Mouse (Mus musculus) kidney, adult 9 months (tissue): ENCODE results near the gene Narfl.

Experiments used
- DNase-seq: peaks from one replicate; pipeline ENCODE4 v3.0.0; 2022

The Narfl gene

GRCm38 (mm10) chr17:25765886-25766285 lies 7.7 kb upstream of the Narfl start:
- no peak for DNase-seq

DNA sequence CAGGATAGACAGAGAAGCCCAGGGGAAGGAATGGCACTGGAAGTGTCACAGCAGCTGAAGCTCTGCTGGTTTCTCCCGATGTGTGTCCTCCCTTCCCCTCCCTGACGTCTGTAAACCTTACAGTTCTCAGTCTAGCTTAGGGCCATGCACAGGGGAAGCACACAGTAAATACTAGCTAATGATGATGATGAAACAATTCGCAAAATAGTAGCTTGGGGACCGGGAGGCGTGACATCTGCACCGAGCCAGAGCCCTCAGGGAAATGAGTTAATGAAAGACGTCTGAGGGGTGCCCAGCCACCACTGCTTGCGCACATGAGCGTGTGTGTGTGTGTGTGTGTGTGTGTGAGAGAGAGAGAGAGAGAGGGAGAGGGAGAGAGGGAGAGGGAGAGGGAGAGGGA lies 4.2 kb upstream of the Narfl start:
- no peak for DNase-seq

- peak; percentile 70 for DNase-seq
Measured at GRCm38 (mm10) chr17:25775318-25776062, 1.9 kb downstream of the Narfl start.

- no peak for DNase-seq
Measured at GRCm38 (mm10) chr17:25777948-25778347, 4.4 kb downstream of the Narfl start.

GRCm38 (mm10) chr17:25781339-25781738 lies 7.8 kb downstream of the Narfl start:
- DNase-seq = no peak

- peak; percentile 51 for DNase-seq
Measured at GRCm38 (mm10) chr17:25783086-25783485, 9.5 kb downstream of the Narfl start.

- no peak for DNase-seq
Measured at GRCm38 (mm10) chr17:25783861-25784574, 10.4 kb downstream of the Narfl start.

GRCm38 (mm10) chr17:25785281-25785745 lies 11.7 kb downstream of the Narfl start, which contains the start of gene Haghl:
Gene Haghl (minus strand): TSS chr17:25785673.
- DNase-seq = peak; percentile 98

DNA sequence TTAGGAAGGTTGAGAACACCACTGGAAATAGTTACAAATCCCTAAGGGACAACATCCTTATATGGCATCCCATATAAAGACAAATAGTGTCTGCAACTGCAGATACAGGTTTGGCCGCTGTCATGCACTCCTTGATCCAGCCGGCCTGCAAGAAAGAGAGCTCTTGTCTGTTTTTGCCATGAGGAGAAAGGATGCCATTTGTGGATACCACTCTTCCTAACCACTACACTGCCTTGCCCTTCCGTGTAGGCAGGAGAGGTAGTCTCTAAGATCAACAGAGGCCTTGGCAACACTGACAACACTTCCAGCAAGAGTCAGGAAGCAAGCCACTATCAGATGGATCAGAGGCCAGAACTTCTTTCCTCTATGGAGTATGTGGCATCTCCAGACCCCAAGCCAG lies 12.7 kb downstream of the Narfl start, which contains the start of gene Ccdc78:
TSS of gene Ccdc78 (plus strand) at position 301 of the 400 bp plus-strand sequence.
- DNase-seq = no peak

DNA sequence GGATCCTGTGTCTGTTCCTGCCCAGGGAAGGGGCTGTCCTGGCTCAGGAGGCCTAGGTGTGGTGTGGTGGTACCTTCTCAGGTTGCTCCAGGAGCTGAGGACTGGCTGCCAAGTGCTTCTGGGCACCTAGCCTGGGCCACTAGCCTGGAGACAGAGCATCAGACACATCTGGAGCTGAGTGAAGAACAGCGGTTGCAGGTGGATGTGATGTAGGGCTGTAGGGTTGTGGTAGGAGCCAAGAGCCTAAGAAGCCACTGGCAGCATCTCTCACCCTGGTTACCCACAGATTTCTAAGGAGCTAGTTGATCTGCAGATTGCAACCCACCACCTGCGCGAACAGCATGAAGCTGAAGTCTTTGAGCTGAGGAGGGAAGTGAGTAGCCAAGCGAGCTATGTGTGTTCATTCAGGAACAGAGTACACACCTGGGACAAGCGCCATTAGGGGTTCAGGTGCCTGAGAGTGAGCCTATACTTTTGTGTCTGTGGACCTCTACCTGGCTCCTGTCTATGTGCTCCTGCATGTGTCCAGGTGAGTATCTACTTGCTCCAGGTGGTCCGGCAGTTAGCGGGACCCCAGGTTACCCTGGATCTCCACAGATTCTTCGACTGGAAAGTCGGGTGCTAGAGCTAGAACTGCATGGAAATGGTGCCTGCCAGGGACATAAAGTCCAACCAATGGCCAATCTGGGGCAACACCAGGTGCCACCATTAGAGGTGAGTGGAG lies 13.4 kb downstream of the Narfl start:
- no peak for DNase-seq

- no peak for DNase-seq
Measured at GRCm38 (mm10) chr17:25791320-25791842, 17.8 kb downstream of the Narfl start.

DNA sequence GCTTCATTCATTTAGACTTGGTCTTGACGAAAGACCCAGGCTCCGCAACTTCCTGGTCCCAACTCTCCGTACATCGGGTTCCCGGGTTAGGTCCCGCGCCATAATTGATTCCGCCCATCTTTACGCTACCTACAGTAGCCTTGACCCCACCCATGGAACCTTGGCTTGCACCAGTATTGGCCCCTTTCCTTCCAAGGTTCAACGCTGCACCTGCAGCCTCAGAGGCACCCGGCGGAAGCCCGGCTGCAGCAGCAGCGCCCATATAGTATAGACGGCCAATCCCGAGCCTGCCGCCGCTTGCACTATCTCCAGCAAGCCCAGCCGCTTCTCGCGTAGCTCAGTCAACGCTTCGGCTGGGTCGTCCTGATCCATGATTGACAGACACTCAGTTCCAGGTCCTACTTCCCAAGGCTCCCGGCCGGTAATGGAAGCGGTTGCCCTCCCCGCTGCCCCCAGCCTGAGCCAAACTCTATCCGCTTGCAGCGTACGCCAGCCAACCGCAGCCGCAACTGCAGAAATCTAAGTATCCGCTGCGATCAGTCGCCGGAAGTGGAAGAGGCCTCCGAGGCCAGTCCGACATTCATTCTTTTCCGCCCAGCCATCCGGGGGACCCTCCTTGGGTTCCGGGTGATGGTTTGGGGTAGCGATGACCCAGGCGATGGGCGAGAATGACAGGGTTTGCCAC lies 18.4 kb downstream of the Narfl start:
- peak; percentile 81 for DNase-seq

DNA sequence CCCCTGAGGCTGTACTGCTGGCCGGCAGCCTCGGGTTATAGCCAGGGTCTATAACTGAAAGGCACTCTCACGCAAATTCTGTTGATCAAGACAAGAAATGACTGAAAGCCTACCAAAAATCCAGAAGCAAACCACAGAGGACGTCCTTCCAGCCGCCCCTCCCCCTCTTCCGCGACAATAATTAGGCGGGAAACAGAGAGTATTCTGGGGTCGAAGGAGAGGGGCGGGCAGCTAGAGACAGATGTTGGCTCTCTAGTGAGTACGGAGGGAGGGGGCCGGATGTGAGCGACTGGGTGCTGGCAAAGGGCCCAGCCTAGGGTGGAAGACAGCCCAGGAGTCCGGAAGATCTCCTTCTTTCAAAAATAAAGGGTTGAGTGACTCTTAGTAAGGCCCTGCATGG lies 19.0 kb downstream of the Narfl start, which contains the start of gene Fam173a:
TSS of gene Fam173a (minus strand) at position 287 of the 400 bp plus-strand sequence.
- DNase-seq = peak; percentile 82

- no peak for DNase-seq
Measured at GRCm38 (mm10) chr17:25794197-25794596, 20.6 kb downstream of the Narfl start.

DNA sequence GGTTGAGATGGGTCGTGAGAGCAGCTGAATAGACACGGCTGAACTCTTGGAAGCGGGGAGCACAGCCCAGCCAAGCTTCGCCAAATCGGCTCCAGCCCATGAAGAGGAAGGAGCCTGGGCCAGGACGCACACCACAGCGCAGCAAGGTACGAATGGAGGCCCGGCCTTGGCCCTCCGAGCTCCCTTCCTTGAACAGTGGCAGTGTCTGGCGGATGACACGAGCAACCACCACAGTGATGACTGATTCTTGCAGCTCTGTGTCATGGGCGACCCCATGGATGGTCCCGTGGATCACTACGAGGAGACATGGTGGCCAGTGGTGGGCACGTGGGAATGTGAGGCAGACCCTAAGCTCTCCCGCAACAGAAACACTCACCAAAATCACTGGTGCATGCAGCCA lies 21.4 kb downstream of the Narfl start:
- no peak for DNase-seq

DNA sequence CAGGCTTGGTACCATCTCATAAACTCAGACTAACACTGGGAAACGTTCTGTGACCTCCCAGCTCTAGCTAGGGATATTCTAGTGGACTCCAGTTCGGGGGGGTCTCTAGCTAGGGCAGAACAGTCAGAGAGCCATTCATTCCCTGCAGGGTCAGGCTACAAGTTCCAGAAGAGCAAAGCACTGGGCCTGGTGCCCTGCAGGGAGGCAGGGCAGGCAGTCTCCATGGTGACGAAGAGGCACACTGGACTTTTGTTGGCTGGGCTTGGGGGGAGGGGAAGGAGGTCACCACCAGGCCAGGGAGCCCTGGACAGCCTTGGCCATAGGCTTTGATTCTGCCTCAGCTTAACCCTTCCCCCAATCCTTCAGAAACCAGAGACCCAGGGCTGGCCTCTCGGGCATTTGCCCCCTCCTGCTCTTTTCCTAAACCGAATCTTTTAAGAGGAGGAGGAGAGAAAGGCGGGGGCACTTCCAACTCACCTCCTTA lies 22.1 kb downstream of the Narfl start, which contains the start of gene AC134908.4:
TSS of gene AC134908.4 (minus strand) at position 51 of the 484 bp plus-strand sequence.
- peak; percentile 79 for DNase-seq

DNA sequence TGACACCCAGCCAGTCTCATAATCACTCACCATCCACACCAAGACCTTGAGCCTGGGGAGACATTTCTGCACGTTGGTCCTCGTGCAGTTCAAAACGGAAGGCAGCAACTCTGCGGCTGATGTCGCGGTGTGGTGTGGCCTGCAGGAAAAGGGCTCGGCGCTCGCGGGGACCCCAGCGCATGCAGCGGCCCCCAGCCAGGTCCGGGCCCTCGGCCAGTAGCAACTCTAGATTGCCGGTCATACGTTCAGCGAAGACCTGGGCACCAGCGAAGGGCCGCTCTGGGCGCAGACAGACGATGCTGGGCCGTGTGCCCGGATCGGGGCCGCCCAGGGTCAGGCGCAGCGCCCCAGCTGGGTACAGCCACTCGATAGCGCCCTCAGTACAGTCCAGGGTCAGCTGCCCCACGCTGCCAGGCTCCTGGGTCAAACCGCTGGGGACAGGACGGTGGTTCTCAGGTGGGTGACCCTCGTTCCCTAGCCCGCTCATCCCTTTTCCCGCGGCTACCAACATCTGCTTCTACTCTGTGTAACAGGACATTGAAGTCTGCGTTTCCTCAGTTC lies 22.7 kb downstream of the Narfl start:
- DNase-seq = no peak

GRCm38 (mm10) chr17:25796951-25797369 lies 23.4 kb downstream of the Narfl start, which contains the start of gene Metrn:
Gene Metrn (minus strand): TSS chr17:25797136.
- peak; percentile 85 for DNase-seq

GRCm38 (mm10) chr17:25801029-25801428 lies 27.5 kb downstream of the Narfl start:
- DNase-seq = peak; percentile 90

DNA sequence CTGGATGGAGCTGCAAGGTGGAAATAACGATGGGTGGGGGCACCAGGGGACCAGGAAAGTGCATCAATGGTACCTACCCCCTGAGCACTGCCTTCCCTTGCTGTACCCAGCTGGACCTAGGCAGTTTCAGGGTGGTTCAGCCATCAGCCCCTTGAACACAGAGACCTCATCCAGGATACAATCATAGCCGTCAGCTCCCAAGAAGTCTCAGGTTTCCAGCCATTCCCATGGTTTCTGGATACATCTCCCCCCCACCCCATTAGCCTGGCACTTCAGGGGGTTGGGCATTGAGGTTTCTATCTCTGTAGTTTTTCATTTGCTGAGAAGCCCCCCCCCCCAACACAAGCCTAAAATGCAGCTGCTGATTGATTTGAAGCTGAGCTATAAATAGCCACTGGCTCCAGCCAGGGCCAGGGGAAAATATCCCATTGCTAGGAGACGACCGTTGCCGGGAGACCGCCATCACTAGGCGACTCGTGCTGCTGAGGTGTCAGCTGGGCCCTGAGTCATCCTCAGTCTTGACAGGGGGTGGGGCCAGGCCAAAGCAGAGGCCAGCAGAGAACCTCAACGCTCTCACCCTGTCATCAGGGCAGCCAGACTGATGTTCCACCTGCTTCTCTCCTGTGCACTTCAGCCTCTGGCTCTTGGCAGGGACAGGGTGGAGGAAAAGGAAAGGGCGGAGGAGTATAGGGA lies 29.4 kb downstream of the Narfl start:
- no peak for DNase-seq

GRCm38 (mm10) chr17:25806507-25806906 lies 32.9 kb downstream of the Narfl start:
- no peak for DNase-seq
